Mouse (Mus musculus) embryo, embryonic 9.5 days (tissue): ENCODE results near the gene Ttc30a1.

ENCODE experiments used
- DNase-seq: peaks from one replicate; pipeline ENCODE4 v3.0.0-alpha.2; 2017; ENCODE audit errors: extremely low spot score

Gene Ttc30a1

GRCm38 (mm10) chr2:75930941-75931340 is 50.8 kb downstream of the Ttc30a1 start:
- DNase-seq: no peak

GRCm38 (mm10) chr2:75929786-75930444 is 51.9 kb downstream of the Ttc30a1 start:
- no peak for DNase-seq

- DNase-seq: no peak
These were observed 52.6 kb downstream of the Ttc30a1 start for GRCm38 (mm10) chr2:75929141-75929540.
